Mouse (Mus musculus): Measurements from ENCODE around the gene Trip6.
"Not testable (repeated sequence)": the region's sequence is repeated elsewhere in the genome, so short reads cannot be mapped to it uniquely, and the experiment has no call there.

Gene Trip6

GRCm38 (mm10) chr5:137301253-137301652, 13.0 kb downstream of the Trip6 start:
- no peak for DNase-seq (ENCODE audit: low read depth in 1 of 2, low spot score in 2 of 2)

- DNase-seq (ENCODE audit: low read depth in 1 of 2, low spot score in 2 of 2) = no peak
Measured at GRCm38 (mm10) chr5:137299240-137299639, 15.0 kb downstream of the Trip6 start.

DNA sequence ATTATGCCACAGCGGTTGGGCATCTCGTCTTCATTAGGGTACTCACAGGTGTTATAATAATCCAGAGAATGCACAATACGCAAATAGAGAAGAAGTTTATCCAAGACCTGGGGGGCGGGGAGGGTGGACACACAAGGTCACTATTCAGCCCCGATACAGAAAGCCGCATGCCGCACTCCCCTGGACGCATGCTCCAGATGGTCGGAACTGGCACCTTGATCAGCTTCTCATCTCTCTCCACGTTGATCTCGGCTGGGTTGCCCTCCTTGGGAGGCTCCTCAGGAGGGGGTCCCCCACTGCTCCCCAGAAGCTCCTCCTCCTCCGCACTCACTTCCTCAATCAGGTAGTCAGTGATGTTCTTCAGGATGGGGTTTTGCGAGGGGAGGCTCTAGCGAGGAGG, 17.1 kb downstream of the Trip6 start:
- DNase-seq (ENCODE audit: low read depth in 1 of 2, low spot score in 2 of 2) = no peak

- DNase-seq (ENCODE audit: low read depth in 1 of 2, low spot score in 2 of 2) = no peak
Measured at GRCm38 (mm10) chr5:137295712-137296111, 18.5 kb downstream of the Trip6 start.

- DNase-seq (ENCODE audit: low read depth in 1 of 2, low spot score in 2 of 2) = no peak
Measured at GRCm38 (mm10) chr5:137295296-137295695, 18.9 kb downstream of the Trip6 start.

DNA sequence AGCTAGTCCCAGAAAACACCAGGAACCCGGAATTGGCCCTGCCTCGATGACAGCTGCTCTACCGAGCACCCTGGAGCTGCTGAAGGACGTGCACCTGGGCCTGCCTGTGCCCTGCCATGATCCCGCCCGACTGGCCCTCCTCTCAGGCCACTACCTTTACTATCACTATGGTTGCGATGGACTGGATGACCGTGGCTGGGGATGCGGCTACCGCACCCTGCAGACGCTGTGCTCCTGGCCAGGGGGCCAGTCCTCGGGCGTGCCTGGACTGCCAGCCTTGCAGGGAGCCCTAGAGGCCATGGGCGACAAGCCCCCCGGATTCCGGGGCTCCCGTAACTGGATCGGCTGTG, 19.5 kb downstream of the Trip6 start:
- no peak for DNase-seq (ENCODE audit: low read depth in 1 of 2, low spot score in 2 of 2)

- peak; percentile 80 to 86 for DNase-seq (ENCODE audit: low read depth in 1 of 2, low spot score in 2 of 2)
Measured at GRCm38 (mm10) chr5:137293839-137294743, 20.1 kb downstream of the Trip6 start, which contains the start of gene Ufsp1. Gene Ufsp1 (plus strand): TSS chr5:137294629.

DNA sequence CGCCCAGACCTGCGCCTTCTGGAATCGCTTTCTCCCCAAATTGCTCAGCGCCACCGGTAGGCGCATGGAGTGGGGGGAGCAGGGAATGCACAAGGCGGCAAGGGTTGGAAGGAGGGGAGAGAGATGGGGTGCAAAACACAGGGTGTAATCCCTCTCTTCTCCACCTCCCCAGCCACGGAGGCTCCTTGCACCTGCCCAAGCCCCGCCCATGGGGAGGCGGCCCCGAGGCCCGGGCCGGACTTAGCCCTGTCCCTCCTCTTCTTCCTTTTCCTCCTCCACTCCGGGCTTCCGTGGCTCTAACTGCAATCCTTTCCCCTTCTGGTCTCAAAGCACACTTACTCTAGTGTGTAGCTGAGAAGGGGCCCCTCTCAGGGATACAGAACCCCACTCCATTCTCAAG, 20.9 kb downstream of the Trip6 start:
- DNase-seq (ENCODE audit: low read depth in 1 of 2, low spot score in 2 of 2) = no peak

GRCm38 (mm10) chr5:137291381-137291926, 22.8 kb downstream of the Trip6 start:
- DNase-seq (ENCODE audit: low read depth in 1 of 2, low spot score in 2 of 2) = no peak

- no peak for DNase-seq (ENCODE audit: low read depth in 1 of 2, low spot score in 2 of 2)
Measured at GRCm38 (mm10) chr5:137290677-137291076, 23.5 kb downstream of the Trip6 start.

DNA sequence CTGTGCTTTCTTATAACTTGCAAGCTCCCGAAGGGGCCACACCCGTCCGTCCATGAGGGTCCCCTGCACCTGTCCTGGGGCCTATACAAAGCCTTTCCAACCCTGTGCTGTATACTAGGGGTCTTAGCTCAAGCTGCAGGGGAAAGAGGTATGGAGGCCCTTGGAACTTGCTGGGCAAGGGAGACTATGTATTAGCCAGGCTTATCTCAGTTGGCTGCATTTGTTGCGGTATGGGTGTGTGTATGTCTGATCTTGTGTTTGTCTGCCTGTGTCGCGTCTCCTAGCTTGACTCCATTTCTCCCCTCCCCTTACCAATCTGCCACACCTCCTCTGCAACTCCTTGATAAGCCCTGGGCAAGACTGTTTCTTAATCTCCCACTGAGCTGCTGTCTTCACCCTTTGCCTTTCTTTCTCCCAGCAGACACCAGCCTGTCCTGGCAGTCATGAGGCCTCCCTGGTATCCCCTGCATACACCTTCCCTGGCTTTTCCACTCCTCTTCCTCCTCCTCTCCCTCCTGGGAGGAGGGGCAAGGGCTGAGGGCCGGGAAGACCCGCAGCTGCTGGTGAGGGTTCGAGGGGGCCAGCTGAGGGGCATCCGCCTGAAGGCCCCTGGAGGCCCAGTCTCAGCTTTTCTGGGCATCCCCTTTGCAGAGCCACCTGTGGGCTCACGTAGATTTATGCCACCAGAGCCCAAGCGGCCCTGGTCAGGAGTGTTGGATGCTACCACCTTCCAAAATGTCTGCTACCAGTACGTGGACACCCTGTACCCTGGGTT, 24.4 kb downstream of the Trip6 start:
- no peak for DNase-seq (ENCODE audit: low read depth in 1 of 2, low spot score in 2 of 2)

DNA sequence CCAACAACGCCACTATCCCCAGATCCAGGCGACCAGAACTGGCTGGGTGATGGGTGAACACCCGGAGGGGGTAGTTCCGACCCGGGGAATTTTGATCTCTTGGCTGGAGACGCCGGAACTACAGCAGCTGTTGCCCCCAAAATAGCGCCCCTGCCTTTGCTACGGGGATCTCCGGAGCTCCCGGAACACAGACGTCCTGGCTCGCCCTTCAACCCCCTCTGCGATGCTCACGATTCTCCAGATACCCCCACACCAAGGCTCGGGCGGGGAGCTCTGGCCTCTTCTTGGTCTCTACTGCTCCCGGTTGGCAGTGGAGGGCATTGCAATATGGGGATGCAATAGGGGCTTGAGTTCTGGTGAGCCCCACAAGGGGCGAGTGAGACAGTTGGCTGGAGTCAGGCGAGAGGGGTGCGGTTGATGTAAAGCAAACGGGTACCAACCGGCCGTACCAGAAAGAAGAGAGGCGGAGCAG, 25.2 kb downstream of the Trip6 start:
- DNase-seq (ENCODE audit: low read depth in 1 of 2, low spot score in 2 of 2) = no peak

DNA sequence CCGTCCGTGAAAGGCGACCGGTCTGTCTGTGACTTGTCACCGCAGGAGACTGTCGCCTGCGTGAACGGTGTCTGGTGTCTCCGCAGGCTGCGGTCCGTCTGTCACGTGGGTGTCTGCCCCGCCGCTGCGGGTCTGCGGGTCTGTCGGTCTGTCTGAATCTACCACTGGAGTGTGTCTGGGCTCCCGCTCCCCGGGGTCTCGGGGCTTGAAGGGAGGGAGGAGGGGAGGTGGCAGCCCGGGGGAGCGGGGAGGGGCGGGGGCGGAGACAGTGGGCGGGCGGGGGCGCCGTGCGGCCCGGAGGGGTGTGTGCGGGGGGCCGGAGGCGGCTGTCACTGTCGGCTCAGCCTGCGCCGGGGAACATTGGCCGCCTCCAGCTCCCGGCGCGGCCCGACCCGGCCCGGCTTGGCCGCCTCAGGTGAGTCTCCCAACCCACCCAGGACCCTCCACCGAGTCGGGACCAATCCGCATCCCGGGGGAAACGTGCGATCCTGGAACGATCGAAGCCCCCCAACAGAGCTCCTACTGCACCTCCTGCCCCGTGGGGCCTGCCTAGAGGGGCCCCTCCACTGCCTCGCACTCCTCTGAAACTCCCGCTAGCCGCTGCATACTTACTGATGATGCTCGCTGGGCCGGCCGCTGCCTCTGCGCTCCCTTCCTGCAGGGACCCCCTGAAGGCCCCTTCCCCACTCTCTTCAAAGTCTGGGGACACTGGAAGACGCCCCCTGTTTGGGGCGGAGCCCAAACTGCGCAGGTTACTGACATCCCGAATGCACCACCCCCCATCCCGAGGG, 26.1 kb downstream of the Trip6 start:
- DNase-seq (ENCODE audit: low read depth in 1 of 2, low spot score in 2 of 2) = no peak

DNA sequence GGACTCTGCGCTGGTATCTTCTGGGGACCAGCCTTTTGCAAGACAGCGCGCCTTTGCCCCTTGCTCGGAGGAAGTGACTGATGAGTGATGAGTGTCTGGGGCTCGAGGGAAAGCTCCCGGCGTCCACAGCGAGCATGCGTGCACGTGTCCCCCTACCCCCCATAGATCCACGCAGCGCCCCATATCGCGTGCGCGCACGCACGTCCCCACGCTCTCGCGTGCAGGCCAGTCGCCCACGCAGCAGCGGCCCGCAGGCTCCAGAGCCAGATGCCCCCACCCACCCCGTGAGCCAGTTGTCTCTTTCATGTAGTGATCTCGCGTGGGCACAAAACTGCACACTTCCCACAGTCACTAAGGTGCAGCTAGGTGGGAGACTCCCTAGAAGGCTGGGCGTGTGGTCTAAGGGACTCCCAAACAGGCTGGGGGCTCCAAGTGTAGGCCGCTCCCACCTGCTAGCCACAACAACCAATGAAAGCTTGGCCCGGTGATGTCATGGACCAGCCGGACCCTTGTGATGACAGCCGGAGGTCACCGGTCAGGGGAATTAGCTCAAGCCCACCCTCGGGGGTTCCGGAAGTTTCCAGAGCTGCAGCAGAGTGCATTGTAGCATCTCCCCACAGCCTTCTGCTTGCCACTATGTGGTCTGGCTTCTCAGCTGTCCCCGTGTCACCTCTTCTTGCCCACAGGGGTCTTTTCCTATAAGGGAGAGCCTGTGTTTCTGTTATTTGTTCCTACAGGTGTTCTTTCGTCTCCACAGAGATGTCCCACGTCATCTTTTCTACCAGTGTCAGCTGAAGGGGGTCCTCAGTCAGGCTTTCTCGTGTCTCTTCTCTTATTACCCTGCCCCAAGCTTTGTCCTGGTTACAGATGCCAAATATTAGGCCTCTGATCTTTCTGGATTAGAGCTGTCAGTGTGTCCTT, 26.9 kb downstream of the Trip6 start, which contains the start of gene Ache:
Gene Ache, plus strand, starts transcription at position 488 of the 921 bp plus-strand sequence.
- DNase-seq (ENCODE audit: low read depth in 1 of 2, low spot score in 2 of 2) = no peak

DNA sequence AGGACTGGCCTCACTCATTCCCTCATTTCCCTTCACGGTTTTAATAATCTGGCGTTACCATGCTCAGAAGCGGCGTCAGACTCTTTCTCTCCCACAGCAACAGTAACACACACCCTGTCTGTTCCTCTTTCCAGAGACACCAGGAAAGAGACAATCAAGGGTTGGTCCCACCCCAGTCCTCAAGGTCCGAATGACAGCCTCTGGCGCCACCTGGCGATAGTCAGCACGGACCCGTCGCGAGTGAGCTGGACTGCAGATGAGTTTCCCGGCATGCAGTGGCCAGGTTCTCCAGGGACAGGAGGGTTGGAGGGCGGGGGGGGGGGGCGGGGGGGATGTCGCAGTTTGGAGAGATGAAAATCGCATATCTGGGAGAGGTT, 27.6 kb downstream of the Trip6 start:
- peak; percentile 67 to 81 for DNase-seq (ENCODE audit: low read depth in 1 of 2, low spot score in 2 of 2)

- DNase-seq (ENCODE audit: low read depth in 1 of 2, low spot score in 2 of 2) = no peak
Measured at GRCm38 (mm10) chr5:137285986-137286385, 28.2 kb downstream of the Trip6 start.

DNA sequence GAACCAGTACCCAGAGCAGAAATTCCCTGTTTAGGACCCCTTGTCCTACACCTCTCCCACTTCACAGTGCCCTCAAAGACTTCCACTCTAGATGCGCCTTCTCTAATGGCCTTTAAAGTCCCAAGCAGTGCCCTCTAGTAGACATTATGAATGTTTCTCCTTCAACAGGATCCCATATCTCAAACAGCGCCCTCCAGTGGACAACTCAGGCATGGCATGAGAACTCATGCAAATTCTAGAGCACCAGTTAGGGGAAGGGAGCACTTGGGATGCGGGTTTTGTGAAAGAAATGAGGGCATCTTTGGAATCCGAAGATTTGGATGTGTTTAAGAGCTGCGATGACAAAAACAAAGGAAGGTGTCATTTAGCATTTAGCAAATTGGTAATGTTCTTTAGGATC, 29.2 kb downstream of the Trip6 start:
- peak in 1 of 2 experiments; percentile 65 for DNase-seq (ENCODE audit: low read depth in 1 of 2, low spot score in 2 of 2)

GRCm38 (mm10) chr5:137284411-137284810, 29.8 kb downstream of the Trip6 start:
- not testable (repeated sequence) for DNase-seq (ENCODE audit: low read depth in 1 of 2, low spot score in 2 of 2)

DNA sequence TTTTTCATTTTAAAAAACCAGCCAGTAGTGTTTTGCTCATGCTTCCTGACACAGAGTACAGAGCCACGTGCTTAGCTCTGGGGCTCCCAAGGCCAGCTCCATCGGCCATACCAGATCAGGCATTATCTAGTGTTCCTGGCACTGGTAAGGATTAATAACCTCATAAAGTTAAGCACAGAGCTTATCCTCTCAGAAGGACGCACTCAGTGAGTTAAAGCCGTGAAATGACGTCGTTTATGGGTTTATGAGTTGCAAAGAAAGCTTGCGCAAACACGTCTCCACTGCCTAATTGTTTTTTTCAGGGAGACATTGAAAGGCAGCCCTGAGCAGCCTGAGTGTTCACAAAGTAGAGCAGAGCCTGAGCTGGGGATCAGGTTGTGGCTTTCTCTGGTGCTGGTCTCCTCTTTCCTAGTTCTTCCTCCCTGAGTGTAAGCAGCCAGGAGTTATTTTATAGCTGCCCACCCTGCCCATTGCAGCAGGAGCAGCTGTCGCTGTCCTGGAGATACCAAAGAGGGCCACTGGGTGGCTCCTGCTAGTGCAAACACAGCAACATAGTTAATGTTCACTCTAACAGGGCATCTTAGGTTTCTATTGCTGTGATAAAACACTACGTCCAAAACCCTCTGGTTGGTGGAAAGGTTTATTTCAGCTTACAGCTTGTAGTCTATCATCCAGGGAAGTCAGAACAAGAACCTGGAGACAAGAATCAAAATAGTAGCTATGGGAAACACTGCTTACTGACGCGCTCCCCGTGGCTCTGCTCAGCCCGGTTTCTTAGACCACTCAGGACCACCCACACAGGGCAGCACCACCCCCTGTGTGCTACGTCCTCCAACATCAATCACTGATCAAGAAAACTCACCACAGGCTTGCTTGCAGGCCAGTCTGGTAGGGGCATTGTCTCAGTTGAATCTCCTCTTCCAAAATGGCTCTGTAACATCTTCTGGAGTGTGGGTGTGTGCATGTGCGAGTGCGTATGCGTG, 36.6 kb downstream of the Trip6 start:
- DNase-seq (ENCODE audit: low read depth in 1 of 2, low spot score in 2 of 2) = no peak
